ENCODE assay signal across 30 mouse cellular contexts in the genomic region with DNA sequence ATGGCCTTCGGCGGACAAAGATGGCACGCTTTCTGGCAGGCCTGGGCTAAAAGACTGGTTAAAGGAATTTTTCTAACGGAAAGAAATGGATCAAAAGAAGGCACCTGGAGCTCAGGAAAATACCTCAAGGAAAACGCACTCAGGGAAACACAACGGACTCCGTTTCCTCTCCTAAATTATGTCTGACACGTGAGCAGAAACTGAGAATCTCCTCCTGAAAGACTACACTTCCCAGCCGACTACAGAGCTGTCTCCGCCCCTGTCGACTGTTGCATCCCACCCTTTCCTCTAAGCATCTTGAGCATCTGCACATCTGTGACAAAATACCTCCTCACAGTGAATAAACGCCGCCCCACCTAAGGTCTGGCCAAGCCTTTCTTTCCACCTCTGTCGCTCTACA. TPM values are rescaled to one million over a fixed set of nuclear protein-coding genes. Genes with fewer than 3 reads are reported as not detected.
DNase-seq lines count a peak whose midpoint lies in the region; ATAC-seq and TF ChIP-seq lines count a peak whose summit lies in the region.
"Had no signal": no experiment of that assay in that cellular context is flagged by ENCODE, and none has a peak within 500 bp of the region (broad histone marks: within the 10 kb centered on the region; RNA-seq: fewer than 3 reads in every experiment).

No protein-coding gene starts in this region.

- H3K4me2 ChIP-seq in liver, embryonic 14.5 days (ENCODE audit: low read depth) = peak overlapping the region; percentile 66
- no peak overlapping the region for H3K4me2 ChIP-seq in stomach, postnatal 0 days (replicated peaks; ENCODE audit: low read depth)
- H3K4me2 ChIP-seq: embryonic facial prominence, embryonic 15.5 days; heart, embryonic 12.5 days; hindbrain, embryonic 13.5 days; limb, embryonic 15.5 days; neural tube, embryonic 15.5 days had no signal

- no peak for TF ChIP-seq CTCF in spleen, adult 2 months (IDR thresholded peaks at IDR 0.05; ENCODE audit: extremely low read depth, insufficient read depth, insufficient read length, insufficient replicate concordance)
- TF ChIP-seq CTCF in liver, embryonic 14.5 days (IDR thresholded peaks at IDR 0.05; ENCODE audit: low read depth) = no peak
- TF ChIP-seq CTCF in stomach, postnatal 0 days (IDR thresholded peaks at IDR 0.05; ENCODE audit: low read depth) = no peak

- no peak overlapping the region for H3K4me3 ChIP-seq in spleen, adult 2 months (ENCODE audit: extremely low read depth, insufficient read depth, insufficient read length)
- no peak overlapping the region for H3K4me3 ChIP-seq in liver, embryonic 14.5 days (ENCODE audit: insufficient read depth in 1 of 2, low read depth in 2 of 2, low read length in 2 of 2)
- no peak overlapping the region for H3K4me3 ChIP-seq in stomach, postnatal 0 days (ENCODE audit: low read depth, low read length)
- H3K4me3 ChIP-seq: embryonic facial prominence, embryonic 10.5 days; embryonic facial prominence, embryonic 15.5 days; heart, embryonic 12.5 days; hindbrain, embryonic 13.5 days; limb, embryonic 10.5 days; limb, embryonic 15.5 days; neural tube, embryonic 15.5 days had no signal

- H3K9me3 ChIP-seq in liver, embryonic 14.5 days (ENCODE audit: control insufficient read depth, low read length) = peaks cover 2% of the 10 kb centered on the region; the same call in 1 of the 2 replicates
- H3K9me3 ChIP-seq in stomach, postnatal 0 days (ENCODE audit: control insufficient read depth, low read length) = 0 out of 2 replicates have a peak, but pooled peaks cover 3% of the 10 kb centered on the region
- H3K9me3 ChIP-seq: embryonic facial prominence, embryonic 15.5 days; limb, embryonic 15.5 days; neural tube, embryonic 15.5 days had no signal

- H3K36me3 ChIP-seq in spleen, adult 2 months (ENCODE audit: control insufficient read depth, insufficient read depth, low read length) = no peaks in the 10 kb centered on the region
- no peaks in the 10 kb centered on the region for H3K36me3 ChIP-seq in liver, embryonic 14.5 days (replicated peaks; ENCODE audit: control insufficient read depth, insufficient read depth, low read depth)
- H3K36me3 ChIP-seq in stomach, postnatal 0 days (ENCODE audit: control insufficient read depth, insufficient read depth, low read length) = no peaks in the 10 kb centered on the region
- H3K36me3 ChIP-seq: embryonic facial prominence, embryonic 10.5 days; embryonic facial prominence, embryonic 15.5 days; heart, embryonic 12.5 days; hindbrain, embryonic 13.5 days; limb, embryonic 10.5 days; limb, embryonic 15.5 days; neural tube, embryonic 15.5 days had no signal

- DNase-seq in spleen, adult 2 months (ENCODE audit: low read depth in 1 of 2, low spot score in 2 of 2) = no peak
- no peak for DNase-seq in spleen, postnatal 36 days (ENCODE audit: low spot score in 2 of 2)
- DNase-seq in ZHBTc4 (ENCODE audit: low read depth, low spot score) = peak; percentile 48
- no peak for DNase-seq in liver, embryonic 14.5 days (ENCODE audit: low read depth in 3 of 3, low spot score in 3 of 3)
- no peak for DNase-seq in embryo, embryonic 10.5 days (ENCODE audit: low spot score)
- DNase-seq in right cerebral cortex, postnatal 4 days = no peak
- no peak for DNase-seq in stomach, postnatal 0 days (ENCODE audit: low spot score)
- DNase-seq: adrenal gland, postnatal 14 days; cerebellum, adult 18-20 months; cerebellum, postnatal 14 days; gastrocnemius, postnatal 36 days; heart, adult 18-20 months; heart, postnatal 4 days; kidney, adult 8-10 months; kidney, postnatal 4 days; lung, postnatal 36 days; midbrain, embryonic 14.5 days; right cerebral cortex, postnatal 25 days; spleen, adult 18-20 months had no signal

- 55% methylated on average over 14 of the region's 14 CpGs for WGBS in spleen, adult 2 months
- 51% methylated on average over 14 of the region's 14 CpGs for WGBS in liver, embryonic 14.5 days (ENCODE audit: insufficient replicate concordance)
- WGBS in stomach, postnatal 0 days = 83% methylated on average over 14 of the region's 14 CpGs

- H3K27ac ChIP-seq in spleen, adult 2 months (ENCODE audit: insufficient read depth, low read length) = 0 out of 2 replicates have a peak overlapping the region, but pooled peaks have one; percentile 5
- H3K27ac ChIP-seq in liver, embryonic 14.5 days = no peak overlapping the region
- no peak overlapping the region for H3K27ac ChIP-seq in stomach, postnatal 0 days (replicated peaks)
- H3K27ac ChIP-seq: embryonic facial prominence, embryonic 10.5 days; embryonic facial prominence, embryonic 15.5 days; hindbrain, embryonic 13.5 days; kidney, postnatal 0 days; limb, embryonic 10.5 days; limb, embryonic 15.5 days; neural tube, embryonic 15.5 days had no signal

- H3K27me3 ChIP-seq in spleen, adult 2 months (ENCODE audit: control insufficient read depth, insufficient read depth, low read length) = no peaks in the 10 kb centered on the region
- H3K27me3 ChIP-seq in liver, embryonic 14.5 days (ENCODE audit: control insufficient read depth, insufficient read depth, low read length) = no peaks in the 10 kb centered on the region
- H3K27me3 ChIP-seq in stomach, postnatal 0 days (ENCODE audit: control insufficient read depth, insufficient read depth, low read length) = no peaks in the 10 kb centered on the region
- H3K27me3 ChIP-seq: embryonic facial prominence, embryonic 15.5 days; heart, embryonic 12.5 days; hindbrain, embryonic 13.5 days; limb, embryonic 15.5 days; megakaryocyte, embryonic 14.5 days; neural tube, embryonic 15.5 days had no signal

- TF ChIP-seq POLR2A in spleen, adult 2 months (IDR thresholded peaks at IDR 0.05; ENCODE audit: low read depth, low read length) = no peak

- TF ChIP-seq EP300 in liver, embryonic 14.5 days (IDR thresholded peaks at IDR 0.05; ENCODE audit: low read depth) = no peak
- TF ChIP-seq EP300 in stomach, postnatal 0 days (optimal IDR thresholded peaks at IDR 0.05) = no peak

- H3K9ac ChIP-seq in liver, embryonic 14.5 days (replicated peaks) = no peak overlapping the region
- no peak overlapping the region for H3K9ac ChIP-seq in stomach, postnatal 0 days (ENCODE audit: low read length)
- H3K9ac ChIP-seq: embryonic facial prominence, embryonic 15.5 days; heart, embryonic 12.5 days; hindbrain, embryonic 13.5 days; limb, embryonic 15.5 days; neural tube, embryonic 15.5 days had no signal

- ATAC-seq in liver, embryonic 14.5 days (ENCODE audit: insufficient read depth) = peak; percentile 24; the same call in 1 of the 2 replicates
- ATAC-seq in megakaryocyte-erythroid progenitor cell, adult 5-6 weeks (replicated peaks; ENCODE audit: low FRiP score, low TSS enrichment, poor library complexity, severe bottlenecking) = peak; percentile 58
- ATAC-seq in stomach, postnatal 0 days (ENCODE audit: low FRiP score, low TSS enrichment) = no peak
- ATAC-seq: forebrain, embryonic 14.5 days had no signal

- peaks cover 32% of the 10 kb centered on the region for H3K4me1 ChIP-seq in spleen, adult 2 months (ENCODE audit: control insufficient read depth, insufficient read depth, insufficient read length)
- H3K4me1 ChIP-seq in liver, embryonic 14.5 days (replicated peaks; ENCODE audit: control insufficient read depth in 2 of 2, insufficient read depth in 2 of 2, low read length in 1 of 2) = peaks cover 12 to 14% of the 10 kb centered on the region in 2 experiments
- H3K4me1 ChIP-seq in stomach, postnatal 0 days (replicated peaks; ENCODE audit: control insufficient read depth, insufficient read depth) = no peaks in the 10 kb centered on the region
- H3K4me1 ChIP-seq: hindbrain, embryonic 13.5 days; neural tube, embryonic 15.5 days had no signal

RNA-seq across cellular contexts. Expression of a gene that starts 40.8 kb away (rescaled TPM):
- 2.0 and 2.1 TPM in 2 replicates for polyA plus RNA-seq in spleen, adult 2 months (2012; rRNA removed)
- 4.2 and 5.9 TPM in 2 replicates for polyA plus RNA-seq in liver, embryonic 14.5 days (2012; rRNA removed)
- 9.2 TPM in 2 replicates for polyA plus RNA-seq in liver, embryonic 14.5 days (2014; fragmentation: Nextera tagmentation; extraction: Ambion mirVana)
- 9.5 and 16.1 TPM in 2 replicates for total RNA-seq in megakaryocyte-erythroid progenitor cell, adult 5-6 weeks (2014; fragmentation: Nextera tagmentation)
- 24.7 and 31.8 TPM in 2 replicates for total RNA-seq in megakaryocyte-erythroid progenitor cell, adult 5-6 weeks (2017)
- 6.8 and 8.4 TPM in 2 replicates for polyA plus RNA-seq in stomach, postnatal 0 days (2015; fragmentation: Nextera tagmentation; extraction: Ambion mirVana)

RNA-seq across cellular contexts. Expression of a gene that starts 41.1 kb away (rescaled TPM):
- polyA plus RNA-seq in spleen, adult 2 months (2012; rRNA removed) = 80.2 and 100 TPM in 2 replicates
- 42.5 and 67.0 TPM in 2 replicates for polyA plus RNA-seq in liver, embryonic 14.5 days (2012; rRNA removed)
- 66.3 and 70.6 TPM in 2 replicates for polyA plus RNA-seq in liver, embryonic 14.5 days (2014; fragmentation: Nextera tagmentation; extraction: Ambion mirVana)
- total RNA-seq in megakaryocyte-erythroid progenitor cell, adult 5-6 weeks (2014; fragmentation: Nextera tagmentation) = 326 and 333 TPM in 2 replicates
- 444 and 510 TPM in 2 replicates for total RNA-seq in megakaryocyte-erythroid progenitor cell, adult 5-6 weeks (2017)
- 63.5 and 64.0 TPM in 2 replicates for polyA plus RNA-seq in stomach, postnatal 0 days (2015; fragmentation: Nextera tagmentation; extraction: Ambion mirVana)
